Mouse (Mus musculus) liver, embryonic 15.5 days (tissue): ENCODE measurements around the gene Opn4. TPM values are rescaled to one million over a fixed set of nuclear protein-coding genes. Genes with fewer than 3 reads are reported as not detected.

Experiments used
- ATAC-seq: fragments of 200-750 bp; cut with Nextera tagmentation; 2 replicates; pipeline ENCODE4 v1.8.0; 2017; ENCODE audit warnings: moderate number of reproducible peaks, mild to moderate bottlenecking, moderate library complexity; ENCODE audit not compliant: insufficient read depth
- H3K27ac ChIP-seq: fragments of 300-500 bp; sonication (generic); replicated peaks from 2 replicates; pipeline ENCODE4 v1.5.1; 2015; ENCODE audit warnings: mild to moderate bottlenecking, inconsistent platforms
- H3K27me3 ChIP-seq: fragments of 300-500 bp; sonication (generic); 2 replicates; pipeline ENCODE4 v1.6.1; 2015; ENCODE audit warnings: mild to moderate bottlenecking, inconsistent platforms
- H3K36me3 ChIP-seq: fragments of 300-500 bp; sonication (generic); replicated peaks from 2 replicates; pipeline ENCODE4 v1.6.1; 2015; ENCODE audit warnings: moderate library complexity, mild to moderate bottlenecking, inconsistent platforms
- H3K4me1 ChIP-seq: fragments of 300-500 bp; sonication (generic); replicated peaks from 2 replicates; pipeline ENCODE4 v1.6.1; 2015; ENCODE audit warnings: inconsistent platforms
- H3K4me2 ChIP-seq: fragments of 300-500 bp; sonication (generic); 2 replicates; pipeline ENCODE4 v1.6.1; 2015; ENCODE audit warnings: moderate library complexity, mild to moderate bottlenecking, inconsistent platforms
- H3K4me3 ChIP-seq: fragments of 300-500 bp; sonication (generic); replicated peaks from 2 replicates; pipeline ENCODE4 v1.5.1; 2015; ENCODE audit warnings: mild to moderate bottlenecking, inconsistent platforms
- H3K9ac ChIP-seq: fragments of 300-500 bp; sonication (generic); 2 replicates; pipeline ENCODE4 v1.6.1; 2015; ENCODE audit warnings: moderate library complexity, mild to moderate bottlenecking, inconsistent platforms
- H3K9me3 ChIP-seq: fragments of 300-500 bp; sonication (generic); replicated peaks from 2 replicates; pipeline ENCODE4 v1.6.1; 2016; ENCODE audit warnings: inconsistent platforms
- WGBS: fragments of 180-500 bp; shearing (Covaris S2); methylation state at CpG from one replicate; pipeline ENCODE4 v1.1.7; 2015; ENCODE audit warnings: mixed read lengths; ENCODE audit not compliant: insufficient replicate concordance; 5-methylcytosine and 5-hydroxymethylcytosine counted together
- polyA plus RNA-seq: library from polyadenylated mRNA; unstranded; fragments of >200 nt; fragmentation: Nextera tagmentation; extraction: Ambion mirVana; gene quantifications from 2 replicates; pipeline ENCODE4 v1.2.1, GENCODE M21; 2015

Opn4 gene
- polyA plus RNA-seq = not detected in 2 replicates

DNA sequence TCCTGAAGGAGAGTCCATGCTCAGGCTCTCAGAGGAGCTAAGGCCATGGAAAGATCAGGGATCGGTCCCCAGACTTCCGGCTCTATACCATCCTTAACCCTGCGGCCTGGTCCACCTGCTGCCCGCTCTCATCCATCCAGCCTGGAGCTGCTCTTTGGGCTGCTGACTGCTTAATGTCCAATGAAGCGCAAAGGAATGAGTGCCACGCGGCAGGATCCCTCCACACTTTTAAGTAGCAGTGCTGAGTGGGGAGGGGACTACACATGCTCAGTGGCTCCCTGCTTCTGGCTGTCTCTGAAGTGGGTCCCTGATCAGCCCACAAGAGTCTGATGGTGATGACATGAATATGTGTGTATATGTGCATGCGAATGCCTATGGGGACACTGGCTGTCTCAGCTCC lies at the start of gene Opn4:
Opn4 (minus strand) TSS at position 202 of the 400 bp plus-strand sequence.
- Histone ChIP-seq H3K4me2 (no peak within 1 kb of the TSS), H3K36me3 (no peaks in the 10 kb centered on the region), H3K27me3 (no peaks in the 10 kb centered on the region; the same call in 1 of the 2 replicates), H3K9ac (no peak within 1 kb of the TSS), H3K27ac (no peak within 1 kb of the TSS), H3K9me3 (no peaks in the 10 kb centered on the region), H3K4me3 (no peak within 1 kb of the TSS), H3K4me1 (no peaks in the 10 kb centered on the region)
- WGBS = 75% methylated on average over 8 of the region's 8 CpGs
- ATAC-seq = no peak

DNA sequence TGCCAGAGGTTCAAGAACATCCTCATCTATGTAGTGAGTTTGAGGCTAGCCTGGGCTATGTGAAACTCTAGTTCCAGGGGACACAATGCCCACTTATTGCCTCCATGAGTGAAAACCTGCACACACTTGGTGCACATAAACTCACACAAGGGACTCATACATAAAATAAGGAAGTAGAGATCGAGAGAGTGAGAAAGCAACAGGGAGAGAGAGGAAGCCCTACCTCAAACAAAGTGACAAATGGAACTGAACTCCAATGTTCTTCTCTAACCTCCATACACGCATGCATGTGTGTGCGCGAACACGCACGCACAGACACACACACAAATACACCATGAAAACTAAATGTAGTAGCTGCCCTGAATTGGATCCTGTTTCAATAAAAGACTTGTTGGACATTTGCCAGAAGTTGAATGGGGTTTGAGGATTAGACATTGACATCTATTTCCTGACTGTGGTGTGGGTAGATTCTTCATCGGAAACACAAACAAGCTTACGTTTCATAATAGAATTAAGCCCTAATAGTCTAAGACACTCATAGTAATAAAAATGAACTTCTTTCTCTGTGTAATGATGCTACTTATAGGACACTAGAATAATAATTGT lies 48.0 kb upstream of the Opn4 start:
- Histone ChIP-seq H3K4me1 (peaks cover 10% of the 10 kb centered on the region; the same call in 1 of the 2 replicates), H3K27me3 (no peaks in the 10 kb centered on the region), H3K36me3 (no peaks in the 10 kb centered on the region), H3K4me2 (no peak overlapping the region), H3K27ac (no peak overlapping the region), H3K9ac (no peak overlapping the region), H3K4me3 (no peak overlapping the region), H3K9me3 (no peaks in the 10 kb centered on the region)
- no peak for ATAC-seq
- 65% methylated on average over 8 of the region's 8 CpGs for WGBS

DNA sequence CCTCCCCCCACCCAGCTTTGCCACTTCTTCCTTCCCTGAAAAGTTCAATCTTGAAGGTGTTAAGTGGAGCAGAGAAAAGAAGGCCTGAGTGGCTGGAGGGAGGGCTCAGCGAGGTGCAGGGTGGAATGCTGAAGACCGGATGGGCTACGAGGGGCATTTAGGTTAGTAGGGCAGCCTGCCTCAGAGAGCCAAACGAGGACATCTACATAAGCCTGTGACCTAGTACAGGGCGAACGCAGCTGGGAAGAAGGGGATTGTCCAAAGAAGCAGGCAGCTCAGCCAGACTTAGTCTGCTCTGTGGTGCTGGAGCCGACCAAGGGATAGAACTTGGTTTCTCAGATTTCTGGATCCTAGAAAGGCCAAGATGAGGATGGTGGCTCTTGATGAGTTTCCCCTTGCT lies 44.2 kb upstream of the Opn4 start:
- peaks cover 11% of the 10 kb centered on the region; the same call in 1 of the 2 replicates for H3K4me1 ChIP-seq
- no peak for ATAC-seq
- 75% methylated on average over 7 of the region's 7 CpGs for WGBS

DNA sequence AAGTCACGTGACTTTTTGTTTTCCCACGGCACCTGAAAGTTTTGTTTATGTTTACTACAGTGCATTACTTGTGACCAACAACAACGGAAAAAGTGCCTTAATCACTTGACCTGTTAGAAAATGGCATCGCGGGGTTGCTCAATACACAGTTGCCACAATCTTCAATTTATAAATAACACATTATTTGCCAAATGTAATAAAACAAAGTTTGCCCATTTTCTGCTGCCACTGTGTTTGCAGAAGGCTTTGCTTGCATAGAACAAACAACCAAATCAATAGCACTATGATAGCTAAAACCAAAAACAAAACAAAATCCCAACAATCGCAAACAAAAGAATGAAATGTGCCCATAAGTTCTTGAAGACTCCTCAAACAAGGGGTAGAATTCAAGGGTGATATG lies 35.8 kb upstream of the Opn4 start:
- no peak overlapping the region for H3K9ac ChIP-seq
- H3K27ac ChIP-seq = no peak overlapping the region
- no peak overlapping the region for H3K4me2 ChIP-seq
- H3K27me3 ChIP-seq = no peaks in the 10 kb centered on the region
- H3K9me3 ChIP-seq = no peaks in the 10 kb centered on the region
- no peak for ATAC-seq
- no peak overlapping the region for H3K4me3 ChIP-seq
- 79% methylated on average over 6 of the region's 6 CpGs for WGBS
- H3K36me3 ChIP-seq = no peaks in the 10 kb centered on the region
- peaks cover 23% of the 10 kb centered on the region for H3K4me1 ChIP-seq

More for the DNA sequence above, 44.2 kb upstream of the Opn4 start:
- Histone ChIP-seq H3K4me3 (no peak overlapping the region), H3K9ac (no peak overlapping the region), H3K36me3 (no peaks in the 10 kb centered on the region), H3K27me3 (no peaks in the 10 kb centered on the region), H3K9me3 (no peaks in the 10 kb centered on the region), H3K27ac (no peak overlapping the region), H3K4me2 (no peak overlapping the region)

DNA sequence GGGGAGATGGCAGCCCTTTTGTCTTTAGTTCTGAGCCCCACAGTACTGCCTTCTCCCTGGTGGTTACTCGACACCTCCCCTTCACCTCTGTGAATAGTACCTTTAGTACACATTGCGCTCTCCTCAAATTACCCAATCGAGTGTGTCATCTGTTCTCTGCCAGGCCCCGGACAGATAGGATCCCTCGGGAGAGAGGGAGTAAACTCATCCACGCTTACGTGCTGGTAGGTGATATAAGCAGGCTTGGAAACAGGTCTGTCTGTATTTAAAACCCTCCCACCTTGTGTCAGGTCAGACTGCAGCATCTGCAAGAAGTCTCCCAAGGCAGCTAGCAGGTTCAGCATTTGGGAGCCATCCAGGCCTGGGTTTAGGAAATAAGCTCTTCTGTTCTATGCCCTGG lies 35.2 kb upstream of the Opn4 start:
- Histone ChIP-seq H3K9me3 (no peaks in the 10 kb centered on the region), H3K36me3 (no peaks in the 10 kb centered on the region), H3K4me3 (no peak overlapping the region), H3K27me3 (no peaks in the 10 kb centered on the region), H3K9ac (no peak overlapping the region), H3K27ac (no peak overlapping the region), H3K4me2 (no peak overlapping the region), H3K4me1 (peaks cover 23% of the 10 kb centered on the region)
- peak; percentile 16; the same call in 1 of the 2 replicates for ATAC-seq
- 54% methylated on average over 7 of the region's 7 CpGs for WGBS

DNA sequence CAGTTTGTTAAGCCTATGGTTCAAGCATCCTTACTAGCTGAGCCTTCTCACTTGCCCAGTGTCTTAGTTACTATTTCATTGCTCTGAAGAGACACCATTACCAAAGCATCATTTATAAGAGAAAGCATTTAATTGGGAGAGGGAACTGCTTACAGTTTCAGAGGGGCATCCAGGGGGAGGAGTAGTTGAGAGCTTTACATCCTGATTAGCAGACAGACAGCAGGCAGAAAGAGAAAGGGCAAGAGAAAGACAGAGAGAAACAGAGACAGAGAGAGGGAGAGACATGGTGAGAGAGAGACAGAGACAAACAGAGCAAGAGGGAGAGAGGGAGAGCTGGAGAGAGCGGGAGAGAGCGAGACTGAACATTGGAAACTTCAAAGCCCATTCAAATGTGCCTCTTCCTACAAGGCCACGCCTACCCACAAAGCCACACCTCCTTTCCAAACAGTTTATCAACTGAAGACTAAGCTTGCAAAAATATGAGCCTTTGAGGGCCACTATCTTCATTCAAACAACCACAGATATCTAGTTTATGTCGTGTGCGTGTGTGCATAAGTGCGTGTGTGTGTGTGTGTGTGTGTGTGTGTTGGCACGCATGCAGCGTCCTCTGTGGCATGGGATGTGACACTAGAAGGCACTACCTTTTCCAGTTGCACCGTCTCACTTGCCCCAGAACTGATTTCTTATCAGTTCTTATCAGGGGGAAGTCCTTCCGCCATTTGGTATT lies 32.9 kb upstream of the Opn4 start:
- peak overlapping the region; percentile 31 for H3K4me3 ChIP-seq
- H3K27ac ChIP-seq = peak overlapping the region; percentile 70
- no peak overlapping the region for H3K9ac ChIP-seq

DNA sequence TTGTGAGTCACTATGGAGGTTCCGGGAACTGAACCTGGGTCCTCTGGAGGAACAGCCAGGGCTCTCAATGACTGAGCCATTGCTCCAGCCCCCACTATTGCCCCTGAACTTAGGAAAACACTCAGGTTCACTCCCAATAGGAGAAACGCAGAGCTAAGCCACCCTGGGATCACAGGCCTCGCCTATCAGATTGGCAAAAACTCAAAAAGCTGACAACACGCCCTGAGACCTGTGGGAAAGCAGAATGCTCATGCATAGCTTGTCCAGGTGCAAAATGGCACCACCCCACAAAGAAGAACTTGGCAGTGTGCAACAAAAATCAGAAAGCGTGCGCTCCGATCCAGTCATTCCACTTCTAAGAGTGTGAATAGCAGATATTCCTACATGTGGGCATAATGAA lies 26.9 kb upstream of the Opn4 start:
- Histone ChIP-seq H3K4me2 (no peak overlapping the region), H3K4me3 (no peak overlapping the region), H3K4me1 (peaks cover 42% of the 10 kb centered on the region), H3K9me3 (no peaks in the 10 kb centered on the region), H3K27me3 (no peaks in the 10 kb centered on the region), H3K36me3 (no peaks in the 10 kb centered on the region), H3K27ac (no peak overlapping the region), H3K9ac (no peak overlapping the region)
- ATAC-seq = no peak
- 71% methylated on average over 7 of the region's 7 CpGs for WGBS

More for the DNA sequence above, 32.9 kb upstream of the Opn4 start:
- Histone ChIP-seq H3K9me3 (no peaks in the 10 kb centered on the region), H3K27me3 (no peaks in the 10 kb centered on the region), H3K4me1 (peaks cover 23% of the 10 kb centered on the region), H3K36me3 (no peaks in the 10 kb centered on the region), H3K4me2 (peak overlapping the region; percentile 58)
- ATAC-seq = peak; percentile 73
- WGBS = 22% methylated on average over 10 of the region's 10 CpGs

DNA sequence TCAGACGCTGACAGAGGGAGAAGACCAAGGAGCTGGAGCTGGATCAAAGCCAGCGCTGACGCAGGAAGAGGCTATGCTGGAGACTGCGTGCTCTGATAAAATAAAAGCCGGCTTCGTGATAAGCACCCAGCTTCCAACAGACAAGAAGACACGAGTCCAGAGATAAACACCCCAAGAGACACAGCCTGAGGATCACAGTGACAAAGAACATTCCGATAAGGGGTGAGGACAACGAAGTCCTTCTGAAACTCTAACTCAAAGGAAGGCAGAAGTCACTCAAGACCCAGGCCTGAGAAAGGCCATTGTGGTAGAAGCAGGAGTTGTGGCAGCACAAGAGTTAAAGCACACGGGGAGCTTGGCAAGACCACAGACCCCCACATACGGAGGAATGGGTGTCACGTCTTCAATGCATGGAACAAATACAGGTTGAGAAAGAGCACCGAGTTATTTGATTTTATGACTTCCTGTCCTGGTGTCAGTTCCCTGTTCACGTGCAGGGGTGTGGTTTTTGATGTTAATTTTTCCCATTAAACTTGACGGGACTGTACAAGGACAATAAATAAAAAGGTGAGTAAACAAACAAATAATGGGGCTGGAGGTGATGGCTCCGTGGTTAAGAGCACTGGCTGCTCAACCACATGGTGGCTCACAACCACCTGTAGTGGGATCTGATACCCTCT lies 23.7 kb upstream of the Opn4 start:
- H3K36me3 ChIP-seq = no peaks in the 10 kb centered on the region
- H3K4me1 ChIP-seq = peaks cover 61% of the 10 kb centered on the region
- WGBS = 18% methylated on average over 16 of the region's 16 CpGs
- H3K27me3 ChIP-seq = no peaks in the 10 kb centered on the region
- ATAC-seq = peak; percentile 94
- H3K9me3 ChIP-seq = no peaks in the 10 kb centered on the region
- peak overlapping the region; percentile 60 for H3K4me2 ChIP-seq
- H3K27ac ChIP-seq = peak overlapping the region; percentile 87
- peak overlapping the region; percentile 44 for H3K9ac ChIP-seq
- peak overlapping the region; percentile 24 for H3K4me3 ChIP-seq

DNA sequence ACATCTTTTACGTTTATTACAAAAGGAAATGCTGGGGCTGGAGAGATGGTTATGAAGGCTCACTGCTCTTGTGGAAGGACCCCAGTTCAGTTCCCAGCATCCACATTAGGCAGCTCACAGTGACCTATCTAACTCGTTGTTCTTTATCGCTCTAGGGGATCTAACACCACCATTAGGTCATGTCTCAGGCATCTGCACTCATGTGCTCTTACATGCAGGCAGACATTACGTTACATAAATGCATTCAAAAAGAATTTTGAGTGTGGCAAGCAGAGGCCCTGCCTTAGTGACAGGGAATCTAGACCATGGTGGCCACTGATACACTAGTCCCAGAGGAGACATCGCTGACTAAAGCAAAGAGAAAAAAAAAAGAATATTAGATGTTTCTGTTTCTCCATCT lies 23.1 kb upstream of the Opn4 start:
- Histone ChIP-seq H3K4me1 (peaks cover 64% of the 10 kb centered on the region), H3K9me3 (no peaks in the 10 kb centered on the region), H3K4me3 (peak overlapping the region; percentile 24; the same call in 1 of the 2 replicates), H3K27ac (peak overlapping the region; percentile 87), H3K27me3 (no peaks in the 10 kb centered on the region), H3K4me2 (peak overlapping the region; percentile 60), H3K9ac (0 out of 2 replicates have a peak overlapping the region, but pooled peaks have one; percentile 44), H3K36me3 (no peaks in the 10 kb centered on the region)
- WGBS = 43% methylated on average over 5 of the region's 5 CpGs
- ATAC-seq = no peak

DNA sequence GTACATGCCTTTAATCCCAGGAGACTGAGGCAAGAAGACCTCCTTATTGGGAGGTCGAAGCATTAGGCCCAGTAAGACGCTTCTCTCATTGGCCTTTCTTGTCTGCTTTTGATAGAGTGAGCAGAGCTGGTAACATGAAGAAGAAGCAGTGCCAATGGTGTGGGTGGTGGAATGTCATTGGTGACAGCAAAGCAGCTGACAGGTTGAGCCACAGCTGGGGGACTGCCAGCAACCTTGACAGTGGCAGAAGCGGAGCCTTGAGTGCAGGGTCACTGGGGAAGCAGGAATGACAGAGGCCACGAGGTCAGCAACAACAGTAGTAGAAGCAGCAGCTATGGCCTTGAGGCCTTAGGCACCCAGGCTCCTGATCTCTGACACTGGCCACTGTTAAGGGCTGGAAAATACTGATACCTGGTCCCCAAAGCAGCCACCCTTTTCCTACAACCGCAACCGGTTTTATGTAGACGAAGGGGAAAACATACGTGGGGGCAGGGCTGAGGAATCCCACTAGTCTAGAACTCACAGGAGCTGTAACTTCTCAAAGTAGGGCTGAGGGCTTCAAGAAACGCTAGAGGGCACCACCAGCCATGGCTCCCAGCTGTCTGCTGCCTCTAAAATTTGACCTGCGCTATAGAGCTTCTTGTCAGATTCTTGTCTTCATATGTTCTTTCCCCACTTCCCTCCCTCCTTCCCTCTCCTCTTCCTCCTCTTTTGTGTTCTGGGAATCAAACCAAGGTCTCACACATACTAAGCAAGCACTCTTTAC lies 20.9 kb upstream of the Opn4 start:
- H3K9me3 ChIP-seq = no peaks in the 10 kb centered on the region
- no peaks in the 10 kb centered on the region for H3K36me3 ChIP-seq
- 15% methylated on average over 10 of the region's 10 CpGs for WGBS
- no peaks in the 10 kb centered on the region for H3K27me3 ChIP-seq
- peaks cover 58% of the 10 kb centered on the region for H3K4me1 ChIP-seq
- H3K27ac ChIP-seq = peak overlapping the region; percentile 31; the same call in 1 of the 2 replicates
- no peak for ATAC-seq
- no peak overlapping the region for H3K9ac ChIP-seq
- H3K4me3 ChIP-seq = no peak overlapping the region
- H3K4me2 ChIP-seq = no peak overlapping the region
